Mouse (Mus musculus): ENCODE data around the gene Spin1. TPM values are rescaled to one million over a fixed set of nuclear protein-coding genes. Genes with fewer than 3 reads are reported as not detected.

Gene Spin1
- total and polyA plus RNA-seq, 3 experiments = 16.6 to 47.3 (median 23.7) TPM

GRCm38 (mm10) chr13:51122771-51123170 lies 22.1 kb downstream of the Spin1 start:
- peaks cover 29 to 46% of the 10 kb centered on the region in 2 experiments for H3K4me1 ChIP-seq (ENCODE audit: control insufficient read depth in 1 of 2, insufficient read depth in 2 of 2, low read length in 2 of 2)
- H3K27ac ChIP-seq (ENCODE audit: control insufficient read depth, low read depth, low read length) = no peak overlapping the region
- TF ChIP-seq TCF12 (IDR thresholded peaks at IDR 0.05; ENCODE audit: low read depth, low read length) = no peak
- TF ChIP-seq CHD2 (IDR thresholded peaks at IDR 0.05; ENCODE audit: low read length) = no peak
- TF ChIP-seq UBTF (IDR thresholded peaks at IDR 0.05; ENCODE audit: borderline replicate concordance, insufficient read depth, low read depth, low read length) = no peak
- no peak for TF ChIP-seq ZMIZ1 (IDR thresholded peaks at IDR 0.05; ENCODE audit: low read depth, low read length)
- TF ChIP-seq RCOR1 (IDR thresholded peaks at IDR 0.05; ENCODE audit: low read depth, low read length) = no peak
- TF ChIP-seq SMC3 (IDR thresholded peaks at IDR 0.05; ENCODE audit: low read depth, low read length) = no peak
- TF ChIP-seq USF1 (IDR thresholded peaks at IDR 0.05; ENCODE audit: low read depth, low read length) = no peak
- no peak for TF ChIP-seq GATA1 (IDR thresholded peaks at IDR 0.05; ENCODE audit: low read depth, low read length)
- no peak for TF ChIP-seq CHD1 (IDR thresholded peaks at IDR 0.05; ENCODE audit: low read depth, low read length)
- TF ChIP-seq POLR2A (IDR thresholded peaks at IDR 0.05; ENCODE audit: control insufficient read depth in 1 of 2, insufficient read depth in 1 of 2, low read depth in 1 of 2, low read length in 2 of 2, poor library complexity in 1 of 2) = no peak
- no peak for TF ChIP-seq JUND (IDR thresholded peaks at IDR 0.05; ENCODE audit: low read depth, low read length)
- TF ChIP-seq EP300 (IDR thresholded peaks at IDR 0.05; ENCODE audit: low read depth in 1 of 2, low read length in 2 of 2) = no peak
- no peak for TF ChIP-seq ZKSCAN1 (IDR thresholded peaks at IDR 0.05; ENCODE audit: low read depth, low read length)
- no peak for TF ChIP-seq MYC (IDR thresholded peaks at IDR 0.05; ENCODE audit: low read depth, low read length)
- TF ChIP-seq ZNF384 (IDR thresholded peaks at IDR 0.05; ENCODE audit: low read depth, low read length) = no peak
- TF ChIP-seq MXI1 (IDR thresholded peaks at IDR 0.05; ENCODE audit: low read depth, low read length) = no peak
- TF ChIP-seq ELF1 (IDR thresholded peaks at IDR 0.05; ENCODE audit: low read depth, low read length) = no peak
- no peak for TF ChIP-seq NRF1 (IDR thresholded peaks at IDR 0.05; ENCODE audit: insufficient read depth, low read depth, low read length, poor library complexity, severe bottlenecking)
- no peak for TF ChIP-seq POLR2AphosphoS5 (IDR thresholded peaks at IDR 0.05; ENCODE audit: borderline replicate concordance, low read depth, low read length)
- H3K36me3 ChIP-seq (ENCODE audit: control insufficient read depth in 1 of 2, insufficient read depth in 2 of 2, low read length in 2 of 2) = peaks cover 0 to 58% of the 10 kb centered on the region in 2 experiments; a peak in 3 of 4 replicates
- DNase-seq (ENCODE audit: low read depth, low spot score) = no peak
- H3K9ac ChIP-seq (ENCODE audit: control insufficient read depth, low read depth, low read length, poor library complexity, severe bottlenecking) = no peak overlapping the region
- H3K27me3 ChIP-seq (ENCODE audit: control insufficient read depth in 1 of 2, insufficient read depth in 2 of 2, low read length in 2 of 2) = no peaks in the 10 kb centered on the region
- peaks cover 64% of the 10 kb centered on the region for H3K79me2 ChIP-seq (ENCODE audit: control insufficient read depth, insufficient read depth, low read length, poor library complexity)
- H3K4me3 ChIP-seq (ENCODE audit: control insufficient read depth in 1 of 2, insufficient read depth in 1 of 2, low read depth in 2 of 2, low read length in 2 of 2) = no peak overlapping the region
- H3K9me3 ChIP-seq (replicated peaks; ENCODE audit: insufficient read depth, low read length) = no peaks in the 10 kb centered on the region

DNA sequence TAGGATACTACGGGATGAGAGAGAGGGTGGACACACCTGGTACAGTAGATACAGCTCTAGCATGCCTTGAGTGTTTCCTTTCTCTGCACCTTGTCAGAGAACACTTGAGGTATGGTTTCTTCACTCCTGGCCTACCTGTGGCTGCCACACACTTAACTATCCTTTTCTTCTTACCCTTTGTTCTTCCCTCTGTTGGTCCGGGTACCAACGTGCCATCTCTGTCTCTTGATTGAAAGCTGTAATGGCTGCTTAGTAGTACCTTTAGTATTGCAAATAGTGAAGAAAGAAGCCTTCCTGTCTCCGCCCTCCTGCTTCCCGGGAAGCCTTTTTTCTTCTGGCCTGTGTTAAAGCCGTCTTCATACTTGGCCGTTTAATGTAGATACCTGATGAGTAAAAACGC lies 24.7 kb downstream of the Spin1 start:
- TF ChIP-seq TAL1 (IDR thresholded peaks at IDR 0.05; ENCODE audit: low read length) (no peak), NRF1 (IDR thresholded peaks at IDR 0.05; ENCODE audit: insufficient read depth, low read depth, low read length, poor library complexity, severe bottlenecking) (no peak), POLR2A (IDR thresholded peaks at IDR 0.05; ENCODE audit: control insufficient read depth in 1 of 2, insufficient read depth in 1 of 2, low read depth in 1 of 2, low read length in 2 of 2, poor library complexity in 1 of 2) (no peak), ZC3H11A (IDR thresholded peaks at IDR 0.05; ENCODE audit: low read depth, low read length) (no peak), ELF1 (IDR thresholded peaks at IDR 0.05; ENCODE audit: low read depth, low read length) (no peak), GATA1 (IDR thresholded peaks at IDR 0.05; ENCODE audit: low read depth, low read length) (no peak), UBTF (IDR thresholded peaks at IDR 0.05; ENCODE audit: borderline replicate concordance, insufficient read depth, low read depth, low read length) (no peak), NELFE (IDR thresholded peaks at IDR 0.05; ENCODE audit: low read depth, low read length) (no peak), TBP (IDR thresholded peaks at IDR 0.05; ENCODE audit: low read depth, low read length) (no peak), TCF12 (IDR thresholded peaks at IDR 0.05; ENCODE audit: low read depth, low read length) (no peak), ZNF384 (IDR thresholded peaks at IDR 0.05; ENCODE audit: low read depth, low read length) (no peak), RAD21 (IDR thresholded peaks at IDR 0.05; ENCODE audit: low read depth, low read length) (no peak), GABPA (IDR thresholded peaks at IDR 0.05; ENCODE audit: low read depth, low read length) (no peak)
- DNase-seq (ENCODE audit: low read depth, low spot score) = no peak
- Histone ChIP-seq H3K9me3 (replicated peaks; ENCODE audit: insufficient read depth, low read length) (no peaks in the 10 kb centered on the region), H3K27ac (ENCODE audit: control insufficient read depth, low read depth, low read length) (no peak overlapping the region), H3K4me1 (ENCODE audit: control insufficient read depth in 1 of 2, insufficient read depth in 2 of 2, low read length in 2 of 2) (peaks cover 29 to 47% of the 10 kb centered on the region in 2 experiments), H3K9ac (ENCODE audit: control insufficient read depth, low read depth, low read length, poor library complexity, severe bottlenecking) (no peak overlapping the region), H3K27me3 (ENCODE audit: control insufficient read depth in 1 of 2, insufficient read depth in 2 of 2, low read length in 2 of 2) (no peaks in the 10 kb centered on the region), H3K79me2 (ENCODE audit: control insufficient read depth, insufficient read depth, low read length, poor library complexity) (peaks cover 42% of the 10 kb centered on the region), H3K4me3 (ENCODE audit: control insufficient read depth in 1 of 2, insufficient read depth in 1 of 2, low read depth in 2 of 2, low read length in 2 of 2) (no peak overlapping the region), H3K36me3 (ENCODE audit: control insufficient read depth in 1 of 2, insufficient read depth in 2 of 2, low read length in 2 of 2) (peaks cover 2 to 63% of the 10 kb centered on the region in 2 experiments)

All from MEL (cell line).